Mouse (Mus musculus) frontal cortex, postnatal 36 days (tissue): Measurements from ENCODE around the gene Fkbp3.
"Not testable (repeated sequence)": the region's sequence is repeated elsewhere in the genome, so short reads cannot be mapped to it uniquely, and the experiment has no call there.

Experiments
- DNase-seq, 2 experiments: peaks; one replicate each; pipeline ENCODE4 v3.0.0; 2022; ENCODE audit warnings: low spot score in 2 of 2

Fkbp3 gene

DNA sequence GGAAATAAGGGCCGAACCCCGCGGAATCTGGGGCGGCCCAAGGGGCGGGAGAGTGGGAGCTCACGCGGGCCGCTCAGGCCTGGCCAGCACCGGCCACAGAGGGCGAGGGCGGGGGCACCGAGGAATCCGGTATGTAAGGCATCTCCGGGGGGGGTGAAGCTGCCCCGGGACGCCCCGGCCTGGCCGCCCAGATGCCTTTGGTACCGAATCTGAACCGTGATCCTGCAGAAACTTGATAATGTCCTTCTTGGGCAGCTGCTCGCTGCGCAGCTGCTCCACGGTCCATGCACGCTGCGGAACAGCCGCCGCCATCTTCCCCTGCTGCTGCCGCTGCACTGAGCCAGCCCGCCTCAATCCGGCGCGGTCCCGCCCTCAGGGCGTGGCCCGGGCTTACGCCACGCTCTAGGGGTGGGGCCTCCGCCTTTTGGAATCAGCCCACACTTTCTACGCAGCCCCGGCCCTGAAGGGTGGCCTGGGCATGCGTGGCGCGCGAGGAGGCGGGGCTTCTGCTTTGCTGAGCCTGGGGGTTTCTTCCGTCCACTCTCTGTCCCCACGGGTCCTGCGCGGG, at the start of gene Fkbp3:
Gene Fkbp3 (minus strand): TSS at position 397 of the 568 bp plus-strand sequence.
- peak; percentile 95 to 96 for DNase-seq

DNA sequence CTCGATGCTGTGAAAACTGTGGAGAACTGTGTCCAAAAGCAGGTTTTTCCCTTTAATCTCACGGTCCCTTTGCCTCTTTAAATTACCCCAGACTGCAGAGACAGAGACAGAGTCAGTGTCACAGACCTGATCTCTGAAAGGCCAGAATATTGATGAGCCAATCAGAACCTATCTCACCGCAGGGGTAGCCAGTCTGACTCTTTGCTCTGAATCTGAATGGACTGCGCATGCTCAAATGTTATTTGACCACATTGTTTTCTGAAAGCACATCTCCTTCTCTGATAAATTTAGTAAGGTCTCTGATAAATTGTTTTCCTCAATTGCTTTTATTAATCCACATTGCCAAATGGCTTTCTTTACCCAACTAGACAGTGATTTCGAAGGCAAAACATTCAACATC, 45.6 kb upstream of the Fkbp3 start:
- DNase-seq: no peak

DNA sequence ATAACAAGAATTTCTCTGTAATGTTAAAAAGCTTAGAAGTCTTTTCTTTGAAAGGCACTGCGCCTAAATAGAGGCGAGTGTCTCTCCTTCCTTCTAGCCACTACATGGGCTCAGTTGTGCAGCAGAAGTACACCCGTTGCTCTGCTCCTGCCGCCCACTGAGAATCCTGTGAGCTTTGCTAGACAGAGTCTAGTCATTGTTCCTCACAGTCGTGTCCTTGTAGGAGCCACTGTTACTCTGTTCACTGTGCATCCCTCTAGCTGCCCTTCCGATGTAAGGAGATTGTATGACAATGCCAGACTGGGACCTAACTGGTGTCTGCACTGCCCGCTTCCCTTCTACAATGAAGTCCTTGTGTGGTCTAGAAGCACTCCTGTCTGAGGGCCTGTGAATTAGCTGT, 45.2 kb upstream of the Fkbp3 start:
- DNase-seq: no peak

DNA sequence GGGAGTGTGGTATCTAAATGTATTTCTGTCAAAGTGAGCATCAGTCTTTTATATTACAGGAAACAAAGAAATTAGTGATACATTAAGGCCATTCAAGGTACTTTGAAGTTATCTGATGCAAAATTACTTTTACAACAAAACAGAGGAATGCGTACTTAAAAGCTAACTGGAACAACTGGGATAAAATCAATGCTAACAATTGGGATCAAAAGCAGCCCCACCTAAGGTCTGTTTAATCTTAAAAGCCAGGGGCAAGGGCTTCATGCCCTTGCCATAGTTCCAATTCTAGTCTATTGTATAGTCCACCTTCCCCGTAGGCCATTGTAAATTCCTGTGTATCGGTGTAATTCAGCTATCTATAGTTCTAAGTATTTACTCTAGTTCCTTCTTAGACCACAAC, 41.2 kb upstream of the Fkbp3 start:
- not testable (repeated sequence) for DNase-seq

DNA sequence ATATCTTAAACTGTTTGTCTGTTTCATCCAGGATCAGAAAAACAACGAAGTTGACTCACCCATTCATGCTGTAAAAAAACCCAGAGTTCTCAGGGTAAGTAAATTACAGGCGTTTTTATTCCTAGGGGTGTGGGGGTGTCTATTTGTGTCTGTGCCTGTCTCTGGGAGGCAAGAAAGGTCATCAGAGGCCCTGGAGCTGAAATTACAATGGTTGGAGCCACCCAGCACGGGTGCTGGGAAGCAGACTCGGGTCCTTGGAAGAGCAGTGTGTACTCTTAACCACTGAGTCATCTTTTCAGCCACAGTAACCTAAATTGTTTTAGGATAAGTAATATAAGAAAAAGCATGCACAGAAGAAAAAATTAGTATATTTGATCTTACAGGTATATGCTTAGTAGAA, 40.1 kb upstream of the Fkbp3 start:
- no peak for DNase-seq

DNA sequence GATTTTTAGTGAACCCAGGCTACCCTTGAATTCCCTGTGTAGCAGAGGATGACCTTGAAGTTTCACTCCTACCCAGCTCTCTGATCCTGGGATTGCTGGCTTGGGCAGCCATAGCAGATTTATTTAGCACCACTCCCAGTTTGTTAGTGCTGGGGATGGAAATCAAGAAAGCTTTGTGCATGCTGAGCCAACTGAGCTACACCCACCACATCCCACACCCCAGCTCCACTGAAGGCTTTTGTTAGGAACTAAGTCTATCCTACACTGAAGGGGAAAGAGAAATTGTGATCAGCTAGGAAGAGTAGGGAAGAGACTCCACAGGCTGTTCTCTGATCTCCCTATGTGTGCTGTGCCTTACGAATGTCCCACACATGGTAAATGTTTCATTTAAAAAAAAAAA, 39.0 kb upstream of the Fkbp3 start:
- DNase-seq: peak; percentile 29 to 30

DNA sequence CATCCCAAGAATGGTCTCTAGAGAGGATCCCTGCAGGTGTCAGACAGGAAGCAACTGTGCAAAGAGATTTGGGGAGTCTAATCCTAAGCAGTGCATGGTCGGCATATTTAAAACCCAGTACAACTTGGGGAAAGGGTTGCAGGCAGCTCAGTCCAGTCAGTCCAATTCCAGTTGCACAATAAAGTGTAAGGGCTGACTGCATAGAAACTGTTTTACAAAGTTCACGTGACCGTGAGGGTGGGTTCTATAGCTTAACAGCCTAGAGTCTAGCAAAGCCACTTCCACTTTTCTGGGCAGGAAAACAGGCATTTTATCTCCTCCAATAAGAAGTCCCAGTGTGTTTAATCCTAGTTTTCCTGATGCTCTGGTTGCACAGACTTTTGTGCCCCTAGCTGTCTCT, 37.7 kb upstream of the Fkbp3 start:
- DNase-seq: no peak

DNA sequence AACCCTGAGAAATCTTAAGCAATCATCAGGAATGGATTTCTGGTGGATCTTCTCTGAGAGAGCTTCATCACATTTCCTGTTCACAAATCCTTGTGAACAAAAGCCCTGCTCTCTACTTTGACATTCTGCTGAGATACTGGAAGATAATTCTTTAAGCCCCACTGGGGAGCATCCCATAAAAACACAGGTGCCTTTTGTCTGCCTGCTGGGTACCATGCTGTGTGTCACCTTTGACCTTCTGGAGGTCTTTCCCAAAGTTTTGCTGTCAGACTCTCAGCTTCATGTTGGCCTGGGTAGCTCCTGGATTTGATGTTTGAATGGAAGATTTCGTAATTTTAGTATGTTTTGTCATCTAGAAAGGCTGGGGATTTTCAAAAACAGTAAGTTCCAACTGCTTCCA, 34.9 kb upstream of the Fkbp3 start:
- no peak for DNase-seq

DNA sequence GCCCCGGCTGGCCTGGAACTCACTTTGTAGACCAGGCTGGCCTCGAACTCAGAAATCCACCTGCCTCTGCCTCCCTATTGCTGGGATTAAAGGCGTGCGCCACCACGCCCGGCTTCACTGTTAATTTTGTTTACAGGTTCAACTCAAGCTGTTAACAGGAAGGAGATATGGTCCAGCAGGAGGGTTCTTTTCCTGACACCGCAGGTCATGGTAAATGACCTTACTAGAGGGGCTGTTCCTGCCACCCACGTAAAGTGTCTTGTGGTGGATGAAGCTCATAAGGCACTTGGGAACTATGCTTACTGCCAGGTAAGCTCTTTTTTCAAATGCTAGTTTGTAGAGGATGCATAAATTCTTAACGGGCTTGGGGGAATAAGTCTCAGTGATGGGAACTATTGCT, 3.1 kb upstream of the Fkbp3 start:
- DNase-seq: no peak

DNA sequence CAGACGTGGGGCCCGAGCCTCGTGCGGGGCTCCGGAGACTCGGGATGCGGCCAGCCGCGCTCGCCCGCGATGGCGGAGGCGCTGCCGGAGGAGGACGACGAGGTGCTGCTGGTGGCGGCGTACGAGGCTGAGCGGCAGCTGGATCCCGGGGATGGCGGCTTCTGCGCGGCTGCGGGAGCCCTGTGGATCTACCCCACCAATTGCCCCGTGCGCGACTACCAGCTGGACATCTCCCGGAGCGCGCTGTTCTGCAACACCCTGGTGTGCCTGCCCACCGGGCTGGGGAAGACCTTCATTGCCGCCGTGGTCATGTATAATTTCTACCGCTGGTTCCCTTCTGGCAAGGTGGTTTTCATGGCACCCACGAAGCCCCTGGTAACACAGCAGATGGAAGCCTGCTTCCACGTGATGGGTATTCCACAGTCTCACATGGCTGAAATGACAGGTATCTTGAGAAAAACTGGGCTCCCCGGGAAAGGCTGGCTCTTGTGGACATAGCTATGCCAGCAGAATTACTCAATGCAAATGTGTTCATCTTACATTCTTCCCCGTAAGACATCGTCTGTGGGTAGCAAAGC, 2.0 kb upstream of the Fkbp3 start:
- no peak for DNase-seq

DNA sequence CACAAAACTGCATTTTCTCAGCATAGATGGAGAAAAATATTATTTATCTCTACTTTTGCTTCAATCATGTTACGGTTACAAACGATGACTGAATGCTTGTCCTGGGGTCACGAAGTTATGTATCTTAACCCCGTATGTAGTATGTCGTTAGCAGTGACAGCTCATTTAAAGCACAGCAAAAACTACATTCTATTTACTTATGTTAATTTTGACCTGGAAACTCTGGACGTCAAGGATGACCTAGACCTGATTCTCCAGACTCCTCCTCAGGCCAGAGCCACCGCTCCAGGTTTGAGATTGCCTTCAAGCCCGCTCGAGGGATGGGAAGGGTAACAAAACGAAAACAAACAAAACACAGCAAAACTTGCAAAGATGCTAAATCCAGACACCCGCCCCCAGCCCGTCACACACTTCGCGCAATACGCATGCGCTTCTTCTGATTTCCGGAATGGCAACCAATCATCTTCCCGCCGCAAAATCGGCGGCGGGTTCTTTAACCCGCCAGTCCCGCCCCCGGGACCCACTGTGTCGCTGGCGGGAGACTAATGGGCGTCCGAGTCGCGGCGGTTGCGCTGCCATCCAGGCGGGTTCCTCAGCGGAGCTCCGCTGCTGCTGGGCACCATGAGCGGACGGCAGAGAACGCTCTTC, 1.4 kb upstream of the Fkbp3 start, which contains the start of gene Fancm:
Gene Fancm (plus strand): TSS at position 519 of the 648 bp plus-strand sequence.
- peak; percentile 89 to 93 for DNase-seq

DNA sequence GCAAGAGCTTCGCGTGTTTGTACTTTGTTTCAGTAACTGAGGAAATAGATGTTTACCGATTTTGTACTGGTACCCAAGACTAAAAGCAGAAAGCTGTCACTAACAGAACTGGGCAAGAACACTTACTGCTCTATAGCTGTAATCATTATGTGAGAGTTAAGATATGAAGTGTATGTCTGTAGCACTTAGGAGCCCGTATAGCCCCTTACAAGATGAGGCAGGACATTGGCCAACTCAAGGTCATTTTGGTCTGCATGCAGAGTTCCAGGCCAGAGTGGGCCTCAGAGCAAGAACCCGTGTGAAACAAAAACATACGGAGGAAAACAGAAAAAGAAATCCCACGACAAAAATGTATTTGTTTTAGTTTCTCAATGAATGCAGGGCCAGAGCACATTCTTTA, 844 bp upstream of the Fkbp3 start:
- DNase-seq: no peak

DNA sequence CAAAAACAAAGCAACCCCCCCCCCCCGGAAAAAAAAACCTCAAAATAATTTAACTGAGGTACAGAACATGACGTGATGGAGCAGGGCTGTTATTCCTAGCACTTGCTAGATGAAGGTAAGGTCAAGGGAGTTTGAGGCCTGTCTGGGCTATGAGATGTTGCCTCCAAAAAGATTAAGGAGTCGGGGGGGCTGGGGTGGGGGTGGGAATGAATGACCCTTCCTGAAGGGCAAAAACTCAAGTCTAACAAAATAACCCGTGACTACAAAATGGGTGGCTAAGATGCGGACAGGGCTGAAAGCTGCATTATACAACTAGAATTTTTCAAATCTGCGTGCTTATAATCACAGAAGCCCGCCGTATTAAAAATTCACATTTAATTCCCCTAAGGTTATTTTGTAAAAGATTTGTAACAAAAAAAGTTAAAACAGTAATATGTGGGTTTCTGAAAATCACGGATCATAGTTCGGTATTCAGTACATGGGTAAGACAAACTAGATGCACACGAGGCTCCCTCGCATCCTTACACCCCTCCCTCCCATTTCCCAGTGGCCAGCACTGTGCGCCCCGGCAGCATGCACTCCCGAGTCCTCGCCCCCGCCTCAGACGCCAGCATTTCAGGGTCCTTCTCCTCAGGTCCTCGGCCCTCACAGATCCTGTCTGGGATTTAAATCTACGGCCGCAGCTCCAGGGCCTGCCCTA, 746 bp downstream of the Fkbp3 start:
- DNase-seq: no peak

DNA sequence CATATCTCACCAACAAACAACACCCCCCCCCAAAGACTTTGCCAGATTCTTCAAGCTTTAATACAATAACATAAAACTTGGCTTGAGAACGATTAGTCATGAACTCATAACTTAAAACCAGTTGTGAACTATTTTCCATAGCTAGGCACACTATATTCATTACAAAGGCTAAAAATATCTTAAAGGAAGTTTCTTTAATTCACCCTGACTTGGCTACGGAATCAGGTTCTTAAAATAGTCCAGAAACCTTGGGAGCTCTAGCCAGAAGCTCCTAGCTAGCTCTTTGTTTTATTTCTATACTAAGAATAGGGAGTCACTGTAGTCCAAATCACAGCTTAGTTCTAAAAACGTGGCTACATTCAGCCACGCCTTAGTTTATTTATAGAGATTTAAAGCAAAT, 5.4 kb downstream of the Fkbp3 start:
- DNase-seq: no peak

DNA sequence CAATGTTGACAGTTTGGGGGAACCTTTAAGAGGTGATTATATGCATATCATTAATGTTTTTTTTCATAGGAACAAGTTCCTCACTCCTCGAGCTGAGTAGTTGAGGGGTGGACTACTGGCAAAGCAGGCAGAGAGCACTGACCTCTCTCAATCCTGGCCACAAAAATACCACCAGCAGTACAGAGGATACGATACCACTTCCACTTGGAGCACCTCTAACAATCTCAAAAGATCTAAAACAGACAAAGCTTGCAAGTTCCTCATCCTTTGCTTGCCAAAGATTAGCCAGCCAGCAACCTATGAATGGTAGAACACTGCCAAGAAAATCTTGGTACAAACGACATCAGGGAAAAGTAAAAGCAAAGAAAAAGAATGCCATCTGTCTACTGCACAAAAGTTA, 7.6 kb downstream of the Fkbp3 start:
- DNase-seq: no peak

DNA sequence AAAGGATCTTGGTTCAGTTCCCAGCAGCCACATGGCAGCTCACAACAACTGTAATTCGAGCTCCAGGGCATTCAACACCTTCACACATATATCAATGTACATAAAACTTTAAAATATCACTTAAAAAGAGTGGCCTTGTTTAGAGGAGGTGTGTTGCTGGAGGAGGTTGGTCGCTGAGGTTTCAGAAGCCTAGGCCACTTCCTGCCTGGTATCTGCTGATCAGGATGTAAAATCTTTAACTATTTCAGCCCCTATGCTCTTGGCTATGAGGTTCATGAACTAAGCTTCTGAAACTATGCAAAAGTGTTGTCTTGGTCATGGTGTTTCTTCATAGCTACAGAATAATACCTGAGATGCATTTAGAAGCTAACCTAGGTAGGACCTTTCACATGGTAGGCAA, 8.6 kb downstream of the Fkbp3 start:
- DNase-seq: no peak

DNA sequence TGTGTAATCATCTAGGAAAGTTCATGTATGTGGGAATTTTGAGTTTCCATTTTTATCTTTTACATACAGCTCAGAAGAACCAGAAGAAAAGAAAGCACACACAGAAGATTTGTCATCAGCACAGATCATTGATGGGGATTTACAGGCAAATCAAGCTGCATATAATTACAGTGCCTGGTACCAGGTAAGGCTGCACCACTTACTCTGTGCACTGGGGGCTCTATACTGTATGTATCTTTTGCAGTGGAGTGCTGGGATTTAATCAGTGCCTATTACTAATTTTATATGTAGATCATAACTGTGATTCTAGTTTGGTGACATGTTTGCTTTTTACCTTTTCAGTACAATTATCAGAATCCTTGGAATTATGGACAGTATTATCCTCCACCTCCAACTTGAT, 12.7 kb downstream of the Fkbp3 start:
- no peak for DNase-seq

DNA sequence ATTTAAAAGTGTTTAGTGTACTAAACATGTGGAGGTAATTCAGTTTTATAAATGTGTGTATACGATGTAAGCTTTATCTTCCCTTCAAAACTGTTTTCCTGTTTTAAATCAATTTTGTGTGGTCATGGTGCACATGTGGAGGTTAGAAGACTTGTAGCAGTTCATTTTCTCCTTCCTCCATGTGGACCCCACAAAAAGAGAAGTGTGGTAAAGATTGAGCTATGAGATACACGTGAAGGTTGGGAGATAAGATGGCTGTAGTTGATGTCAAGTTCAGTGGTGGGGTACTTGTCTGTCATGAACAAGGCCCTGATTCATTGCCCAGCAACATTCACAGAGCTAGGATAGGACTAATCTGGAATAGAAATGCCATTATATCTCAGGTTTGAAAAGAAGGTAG, 15.6 kb downstream of the Fkbp3 start:
- DNase-seq: no peak

DNA sequence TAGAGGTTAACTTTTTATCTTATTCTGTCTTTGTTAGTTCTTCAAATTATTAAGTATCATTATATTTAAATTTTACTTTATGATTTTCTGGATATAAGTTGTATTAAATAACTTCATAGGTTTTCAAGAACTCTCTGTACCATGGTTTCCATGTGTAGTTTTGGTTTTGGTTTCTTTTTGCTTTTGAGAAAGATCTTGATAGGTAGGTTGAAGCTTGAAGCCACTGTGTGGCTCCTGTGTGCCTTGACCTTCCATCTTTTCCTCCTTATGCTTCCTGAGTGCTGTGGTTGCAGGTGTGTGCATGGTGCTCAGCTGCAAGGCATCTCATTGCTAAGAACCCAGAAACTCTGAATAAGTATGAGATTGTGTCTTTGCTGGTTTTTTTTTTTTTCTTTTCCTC, 25.0 kb downstream of the Fkbp3 start:
- no peak for DNase-seq

DNA sequence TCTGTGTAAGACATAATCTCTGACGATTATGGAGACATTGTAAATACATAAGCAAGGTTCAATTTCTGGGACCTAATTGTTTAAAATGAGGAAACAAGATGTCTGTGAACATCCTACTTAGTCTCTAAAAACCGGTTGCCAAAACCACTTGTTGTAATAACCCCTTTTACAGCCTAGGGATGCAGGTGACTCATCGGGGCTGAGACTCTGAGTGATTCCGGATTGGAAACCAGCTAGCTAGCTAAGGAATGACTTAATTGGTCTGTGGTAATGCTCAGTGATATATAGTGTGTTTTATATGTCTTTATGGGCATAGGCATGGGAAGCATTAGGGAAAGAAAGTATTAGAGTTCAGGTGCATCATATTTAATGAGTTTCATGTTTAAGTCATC, 36.3 kb downstream of the Fkbp3 start:
- no peak for DNase-seq

DNA sequence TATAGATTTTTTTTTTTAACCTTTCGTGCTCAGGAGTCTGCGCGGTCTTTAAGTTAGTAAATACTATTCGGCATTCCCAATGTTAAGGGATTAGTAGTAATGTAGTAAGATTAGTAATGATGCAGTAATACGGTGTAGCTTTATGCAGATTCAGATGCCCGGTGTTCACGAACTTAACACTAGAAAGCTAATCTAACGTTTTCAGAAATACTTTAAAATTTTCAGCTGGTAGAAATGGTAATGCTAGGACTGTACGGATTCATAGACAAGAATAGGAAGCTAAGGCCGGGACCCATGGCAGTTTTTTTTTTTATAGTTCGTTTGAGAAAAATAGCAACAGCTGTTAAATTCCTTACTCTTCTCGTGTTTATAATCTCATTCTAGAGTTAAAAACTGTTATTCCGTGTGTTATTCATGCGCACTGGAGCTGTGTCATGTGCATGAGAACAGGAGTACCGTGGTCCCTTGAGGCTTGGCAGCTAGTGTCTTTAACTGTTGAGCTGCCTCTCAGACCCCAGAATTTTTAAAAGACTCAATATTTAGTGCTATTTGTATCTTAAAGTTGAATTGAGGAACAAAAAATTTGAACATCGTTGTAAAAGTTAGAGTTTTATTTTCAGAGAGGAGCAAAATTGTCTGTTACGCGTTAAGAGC, 36.8 kb downstream of the Fkbp3 start:
- DNase-seq: no peak

DNA sequence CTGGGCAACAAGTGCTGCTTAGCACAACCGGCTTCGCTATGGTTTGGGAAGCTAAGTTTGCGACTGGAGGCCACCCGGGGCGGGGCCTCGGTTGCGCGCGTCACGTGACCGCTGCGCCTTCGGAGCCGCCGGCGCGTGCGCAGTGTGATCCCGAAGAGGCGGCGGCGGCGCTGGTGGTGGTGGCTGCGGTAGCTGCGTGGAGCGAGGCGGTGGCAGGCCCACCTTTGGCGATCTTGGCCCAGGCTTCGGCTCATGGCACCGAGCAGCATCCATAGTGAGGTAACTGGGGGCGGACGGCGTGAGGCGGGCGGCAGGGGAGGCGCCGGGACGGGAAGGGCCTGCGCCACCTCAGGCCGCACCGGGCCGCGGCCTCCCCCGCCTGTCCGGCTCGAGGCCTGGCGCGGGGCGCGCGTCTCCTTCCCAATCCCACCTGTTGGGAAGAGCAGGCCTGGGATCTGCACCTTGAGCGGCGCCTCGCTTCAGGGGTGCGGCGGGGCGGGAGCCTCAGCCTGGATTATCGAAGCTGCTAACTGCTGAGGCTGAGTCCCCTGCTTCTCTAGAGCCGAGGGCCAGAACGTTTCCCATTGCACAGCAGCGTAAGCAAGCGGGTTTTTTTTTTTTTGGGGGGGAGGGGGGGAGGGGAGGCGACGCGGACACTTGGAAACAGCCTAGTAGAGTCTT, 37.5 kb downstream of the Fkbp3 start, which contains the start of gene Prpf39:
Gene Prpf39 (plus strand): TSS at position 144 of the 681 bp plus-strand sequence.
- DNase-seq: peak; percentile 89 to 91
